Mouse (Mus musculus): ENCODE data around the gene Cbr2. TPM values are rescaled to one million over a fixed set of nuclear protein-coding genes. Genes with fewer than 3 reads are reported as not detected.

Gene Cbr2
- total RNA-seq, 2 experiments from 2014 or later, result 7.4 to 7.8 TPM

- DNase-seq (ENCODE audit: low spot score in 2 of 2), result no peak
Observed at GRCm38 (mm10) chr11:120712771-120713568, 18.9 kb downstream of the Cbr2 start.

GRCm38 (mm10) chr11:120711980-120712604, 19.8 kb downstream of the Cbr2 start:
- no peak for DNase-seq (ENCODE audit: low spot score in 2 of 2)

- DNase-seq (ENCODE audit: low spot score in 2 of 2), result no peak
Observed at GRCm38 (mm10) chr11:120710672-120711071, 21.2 kb downstream of the Cbr2 start.

- DNase-seq (ENCODE audit: low spot score in 2 of 2), result no peak
Observed at GRCm38 (mm10) chr11:120709551-120709950, 22.4 kb downstream of the Cbr2 start.

- DNase-seq (ENCODE audit: low spot score in 2 of 2), result no peak
Observed at GRCm38 (mm10) chr11:120707969-120708368, 23.9 kb downstream of the Cbr2 start.

GRCm38 (mm10) chr11:120707225-120707624, 24.7 kb downstream of the Cbr2 start:
- no peak for DNase-seq (ENCODE audit: low spot score in 2 of 2)

- DNase-seq (ENCODE audit: low spot score in 2 of 2), result no peak
Observed at GRCm38 (mm10) chr11:120706120-120706519, 25.8 kb downstream of the Cbr2 start.

- DNase-seq (ENCODE audit: low spot score in 2 of 2), result no peak
Observed at GRCm38 (mm10) chr11:120704486-120705325, 27.2 kb downstream of the Cbr2 start.

- no peak for DNase-seq (ENCODE audit: low spot score in 2 of 2)
Observed at GRCm38 (mm10) chr11:120703696-120704454, 28.0 kb downstream of the Cbr2 start.

GRCm38 (mm10) chr11:120697741-120698140, 34.2 kb downstream of the Cbr2 start:
- no peak for DNase-seq (ENCODE audit: low spot score in 2 of 2)

- DNase-seq (ENCODE audit: low spot score in 2 of 2), result no peak
Observed at GRCm38 (mm10) chr11:120696568-120696967, 35.3 kb downstream of the Cbr2 start.

- DNase-seq (ENCODE audit: low spot score in 2 of 2), result no peak
Observed at GRCm38 (mm10) chr11:120695641-120696040, 36.3 kb downstream of the Cbr2 start.

- no peak for DNase-seq (ENCODE audit: low spot score in 2 of 2)
Observed at GRCm38 (mm10) chr11:120695184-120695583, 36.7 kb downstream of the Cbr2 start.

GRCm38 (mm10) chr11:120693461-120693860, 38.5 kb downstream of the Cbr2 start:
- no peak for DNase-seq (ENCODE audit: low spot score in 2 of 2)

GRCm38 (mm10) chr11:120692471-120693011, 39.4 kb downstream of the Cbr2 start:
- no peak for DNase-seq (ENCODE audit: low spot score in 2 of 2)

- DNase-seq (ENCODE audit: low spot score in 2 of 2), result no peak
Observed at GRCm38 (mm10) chr11:120689365-120689764, 42.5 kb downstream of the Cbr2 start.

GRCm38 (mm10) chr11:120686650-120687272, 45.2 kb downstream of the Cbr2 start:
- DNase-seq (ENCODE audit: low spot score in 2 of 2), result no peak

- no peak for DNase-seq (ENCODE audit: low spot score in 2 of 2)
Observed at GRCm38 (mm10) chr11:120684660-120685059, 47.3 kb downstream of the Cbr2 start.

- no peak for DNase-seq (ENCODE audit: low spot score in 2 of 2)
Observed at GRCm38 (mm10) chr11:120684086-120684485, 47.8 kb downstream of the Cbr2 start.

GRCm38 (mm10) chr11:120683536-120683935, 48.4 kb downstream of the Cbr2 start:
- DNase-seq (ENCODE audit: low spot score in 2 of 2), result no peak
